Mouse (Mus musculus) liver, embryonic 13.5 days (tissue): ENCODE results near the gene Mettl23. TPM values are rescaled to one million over a fixed set of nuclear protein-coding genes. Genes with fewer than 3 reads are reported as not detected.
"Not testable (repeated sequence)": the region's sequence is repeated elsewhere in the genome, so short reads cannot be mapped to it uniquely, and the experiment has no call there.

Experiments used
- ATAC-seq: fragments of 200-750 bp; cut with Nextera tagmentation; 2 replicates; pipeline ENCODE4 v1.8.0; 2017; ENCODE audit warnings: low read depth, mild to moderate bottlenecking, moderate number of reproducible peaks, moderate library complexity
- DNase-seq: peaks from one replicate; pipeline ENCODE4 v3.0.0; 2022
- H3K27ac ChIP-seq: fragments of 300-500 bp; sonication (generic); 2 replicates; pipeline ENCODE4 v1.5.1; 2015; ENCODE audit warnings: moderate library complexity, mild to moderate bottlenecking, inconsistent platforms
- H3K27me3 ChIP-seq: fragments of 300-500 bp; sonication (generic); 2 replicates; pipeline ENCODE4 v1.6.1; 2015; ENCODE audit warnings: mild to moderate bottlenecking, inconsistent platforms
- H3K36me3 ChIP-seq: fragments of 300-500 bp; sonication (generic); 2 replicates; pipeline ENCODE4 v1.6.1; 2015; ENCODE audit warnings: mild to moderate bottlenecking, inconsistent platforms
- H3K4me1 ChIP-seq: fragments of 300-500 bp; sonication (generic); replicated peaks from 2 replicates; pipeline ENCODE4 v1.6.1; 2015; ENCODE audit warnings: inconsistent platforms
- H3K4me2 ChIP-seq: fragments of 300-500 bp; sonication (generic); 2 replicates; pipeline ENCODE4 v1.6.1; 2015; ENCODE audit warnings: inconsistent platforms, mild to moderate bottlenecking, moderate library complexity
- H3K4me3 ChIP-seq: fragments of 300-500 bp; sonication (generic); replicated peaks from 2 replicates; pipeline ENCODE4 v1.5.1; 2015; ENCODE audit warnings: mild to moderate bottlenecking, inconsistent platforms
- H3K9ac ChIP-seq: fragments of 300-500 bp; sonication (generic); 2 replicates; pipeline ENCODE4 v1.6.1; 2015; ENCODE audit warnings: mild to moderate bottlenecking, inconsistent platforms
- H3K9me3 ChIP-seq: fragments of 300-500 bp; sonication (generic); replicated peaks from 2 replicates; pipeline ENCODE4 v1.6.1; 2016; ENCODE audit warnings: inconsistent platforms
- WGBS: fragments of 180-500 bp; shearing (Covaris S2); methylation state at CpG from one replicate; pipeline ENCODE4 v1.1.7; 2015; ENCODE audit not compliant: insufficient replicate concordance; 5-methylcytosine and 5-hydroxymethylcytosine counted together
- polyA plus RNA-seq: library from polyadenylated mRNA; unstranded; fragments of >200 nt; fragmentation: Nextera tagmentation; extraction: Ambion mirVana; gene quantifications from 2 replicates; pipeline ENCODE4 v1.2.1, GENCODE M21; 2015

Gene Mettl23
- polyA plus RNA-seq, 1 experiment from 2014 or later: 47.0 TPM

DNA sequence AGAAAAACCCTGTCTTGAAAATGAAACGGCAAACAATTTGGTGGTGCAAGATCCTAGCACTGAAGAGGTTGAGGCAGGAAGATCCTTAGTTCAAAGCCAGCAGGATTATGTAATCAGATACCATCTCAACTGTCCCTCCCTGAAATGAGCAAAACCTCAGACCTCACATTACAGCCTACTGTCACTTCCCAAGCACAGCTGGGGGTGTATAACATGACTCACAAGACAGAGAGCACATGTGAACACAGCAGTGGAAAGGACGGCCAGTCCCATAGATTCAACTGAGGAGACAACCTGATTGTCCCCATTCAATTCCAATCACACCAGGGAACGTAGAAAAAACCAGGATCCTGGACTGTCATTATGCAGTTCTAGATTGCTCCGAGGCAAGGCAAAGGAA, 6.8 kb upstream of the Mettl23 start:
- DNase-seq (no peak), ATAC-seq (no peak)
- Histone ChIP-seq H3K36me3 (peaks cover 87% of the 10 kb centered on the region), H3K4me3 (no peak overlapping the region), H3K4me2 (no peak overlapping the region), H3K27ac (no peak overlapping the region), H3K9me3 (no peaks in the 10 kb centered on the region), H3K9ac (no peak overlapping the region), H3K4me1 (peaks cover 27% of the 10 kb centered on the region), H3K27me3 (no peaks in the 10 kb centered on the region)
- 87% methylated on average over 4 of the region's 4 CpGs for whole genome bisulfite sequencing

DNA sequence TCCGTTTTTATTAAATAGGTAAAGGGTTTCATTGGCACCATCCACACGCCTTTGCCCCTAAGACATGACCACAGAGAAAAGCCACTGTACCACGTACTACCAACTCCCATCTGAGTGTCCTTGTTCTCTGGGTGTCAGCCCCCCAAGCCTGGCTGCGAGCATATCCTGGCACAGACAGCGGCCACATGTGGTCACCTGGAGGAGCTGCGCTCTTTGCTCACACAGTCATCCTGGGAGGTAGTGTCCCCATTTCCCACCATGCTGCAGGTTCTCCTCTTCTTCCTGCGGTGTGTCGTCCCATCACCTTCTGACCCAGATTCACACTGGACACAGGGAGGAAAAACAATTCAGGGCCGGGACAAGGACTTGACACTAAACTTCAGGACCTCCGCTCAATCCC, 5.6 kb upstream of the Mettl23 start:
- DNase-seq: no peak
- no peak for ATAC-seq
- Histone ChIP-seq H3K9me3 (no peaks in the 10 kb centered on the region), H3K27me3 (no peaks in the 10 kb centered on the region), H3K9ac (no peak overlapping the region), H3K4me1 (peaks cover 36% of the 10 kb centered on the region), H3K4me3 (no peak overlapping the region), H3K36me3 (peaks cover 92% of the 10 kb centered on the region), H3K27ac (no peak overlapping the region), H3K4me2 (no peak overlapping the region)
- WGBS: 91% methylated on average over 10 of the region's 10 CpGs

GRCm38 (mm10) chr11:116838936-116839335, 4.1 kb upstream of the Mettl23 start:
- no peak overlapping the region for H3K9ac ChIP-seq

GRCm38 (mm10) chr11:116839601-116840000, 3.5 kb upstream of the Mettl23 start:
- Histone ChIP-seq H3K4me3 (no peak overlapping the region), H3K4me1 (peaks cover 45% of the 10 kb centered on the region), H3K9ac (no peak overlapping the region), H3K9me3 (no peaks in the 10 kb centered on the region), H3K36me3 (peaks cover 71% of the 10 kb centered on the region), H3K4me2 (no peak overlapping the region; the same call in 1 of the 2 replicates), H3K27me3 (no peaks in the 10 kb centered on the region), H3K27ac (no peak overlapping the region)
- DNase-seq: no peak
- WGBS: 71% methylated on average over 7 of the region's 7 CpGs
- no peak for ATAC-seq

More at GRCm38 (mm10) chr11:116838936-116839335, 4.1 kb upstream of the Mettl23 start:
- Histone ChIP-seq H3K4me1 (peaks cover 38% of the 10 kb centered on the region), H3K4me3 (no peak overlapping the region), H3K36me3 (peaks cover 78% of the 10 kb centered on the region), H3K27ac (no peak overlapping the region; the same call in 1 of the 2 replicates), H3K27me3 (no peaks in the 10 kb centered on the region), H3K4me2 (no peak overlapping the region), H3K9me3 (no peaks in the 10 kb centered on the region)
- DNase-seq (no peak), ATAC-seq (no peak)
- 87% methylated on average over 14 of the region's 14 CpGs for WGBS

DNA sequence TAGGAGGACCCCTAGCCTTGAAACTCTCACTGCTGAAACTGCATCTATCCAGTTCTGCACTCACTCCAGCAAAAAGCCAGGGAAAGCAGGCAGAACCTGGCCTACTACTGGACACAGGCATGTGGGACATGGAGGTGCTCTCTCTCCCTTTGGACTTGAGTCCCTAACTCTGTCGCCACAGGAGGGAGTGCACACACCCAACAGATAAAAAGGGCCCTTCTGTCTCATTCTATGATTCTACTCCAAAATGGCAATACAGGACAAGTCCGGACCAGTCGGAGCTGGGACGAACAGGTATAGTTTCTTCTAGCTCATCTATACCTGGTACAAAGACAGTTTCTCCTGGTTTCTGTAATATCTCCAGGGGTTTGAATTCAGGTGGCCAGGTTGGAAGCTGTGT, 2.3 kb upstream of the Mettl23 start:
- H3K36me3 ChIP-seq: peaks cover 62% of the 10 kb centered on the region
- H3K27me3 ChIP-seq: no peaks in the 10 kb centered on the region
- no peak for ATAC-seq
- peak overlapping the region; percentile 84 for H3K4me3 ChIP-seq
- H3K9me3 ChIP-seq: no peaks in the 10 kb centered on the region
- 73% methylated on average over 4 of the region's 4 CpGs for WGBS
- no peak for DNase-seq
- H3K4me2 ChIP-seq: peak overlapping the region; percentile 85
- peaks cover 56% of the 10 kb centered on the region for H3K4me1 ChIP-seq
- peak overlapping the region; percentile 18; the same call in 1 of the 2 replicates for H3K27ac ChIP-seq
- peak overlapping the region; percentile 93 for H3K9ac ChIP-seq

- Histone ChIP-seq H3K4me3 (peak overlapping the region; percentile 84), H3K9me3 (no peaks in the 10 kb centered on the region), H3K27ac (peak overlapping the region; percentile 97), H3K27me3 (no peaks in the 10 kb centered on the region), H3K9ac (peak overlapping the region; percentile 93), H3K4me1 (peaks cover 70% of the 10 kb centered on the region), H3K4me2 (peak overlapping the region; percentile 85), H3K36me3 (peaks cover 62% of the 10 kb centered on the region)
- peak; percentile 49 for ATAC-seq
- WGBS: under 1% methylated on average over 73 of the region's 73 CpGs
- DNase-seq: peak; percentile 68
These were observed 382 bp upstream of the Mettl23 start for GRCm38 (mm10) chr11:116842531-116843260.

GRCm38 (mm10) chr11:116846593-116847181, 3.6 kb downstream of the Mettl23 start:
- peak overlapping the region; percentile 30; the same call in 1 of the 2 replicates for H3K9ac ChIP-seq
- H3K4me1 ChIP-seq: peaks cover 70% of the 10 kb centered on the region
- H3K27me3 ChIP-seq: no peaks in the 10 kb centered on the region
- WGBS: 67% methylated on average over 4 of the region's 4 CpGs
- no peaks in the 10 kb centered on the region for H3K9me3 ChIP-seq
- H3K4me3 ChIP-seq: no peak overlapping the region
- ATAC-seq (no peak), DNase-seq (no peak)
- peaks cover 61% of the 10 kb centered on the region for H3K36me3 ChIP-seq
- peak overlapping the region; percentile 63; the same call in 1 of the 2 replicates for H3K27ac ChIP-seq
- 0 out of 2 replicates have a peak overlapping the region, but pooled peaks have one; percentile 10 for H3K4me2 ChIP-seq

DNA sequence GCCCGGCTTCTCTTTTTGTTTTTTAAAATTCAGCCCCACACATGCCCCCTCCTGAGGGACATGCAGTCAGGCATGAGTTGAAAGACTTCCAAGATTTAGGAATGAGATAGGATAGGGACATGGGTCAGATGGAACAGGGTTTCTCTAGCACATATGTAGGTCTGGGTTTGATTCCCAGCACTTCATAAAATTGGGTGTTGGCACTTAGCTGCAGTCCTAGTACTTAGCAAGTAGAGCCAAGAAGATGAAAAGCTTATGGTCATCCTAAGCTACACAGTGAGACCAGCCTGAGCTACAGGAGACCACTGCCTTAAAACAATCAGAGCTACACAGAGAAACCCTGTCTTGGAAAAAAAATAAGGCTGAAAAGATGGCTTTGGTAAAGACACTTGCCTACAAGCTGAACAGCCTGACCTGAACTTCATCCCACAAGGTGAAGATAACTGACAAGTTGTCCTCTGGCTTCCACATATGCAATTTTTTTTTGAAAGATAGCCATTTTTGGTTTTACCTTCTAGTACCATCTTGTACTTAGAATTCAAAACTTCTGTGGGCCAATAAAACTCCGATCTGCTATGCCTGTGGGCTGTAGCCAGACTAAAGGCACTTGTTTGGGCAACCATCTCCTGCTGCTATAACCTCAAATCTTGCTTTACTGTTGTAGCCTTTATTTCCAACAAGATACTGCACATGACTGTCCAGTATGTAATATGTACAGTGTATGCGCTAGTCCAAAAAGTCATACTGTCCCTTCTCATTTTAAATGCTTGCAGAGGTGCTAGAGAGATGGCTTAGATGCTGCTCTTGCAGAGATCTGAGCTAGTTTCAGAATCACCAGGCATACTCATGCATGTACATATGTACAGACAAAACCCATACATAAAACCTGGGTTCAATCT, 4.4 kb downstream of the Mettl23 start:
- DNase-seq (no peak), ATAC-seq (no peak)
- peak overlapping the region; percentile 9 for H3K27ac ChIP-seq
- H3K4me3 ChIP-seq: no peak overlapping the region; the same call in 1 of the 2 replicates
- no peaks in the 10 kb centered on the region for H3K27me3 ChIP-seq
- peaks cover 65% of the 10 kb centered on the region for H3K4me1 ChIP-seq
- H3K9ac ChIP-seq: peak overlapping the region; percentile 43; the same call in 1 of the 2 replicates
- no peaks in the 10 kb centered on the region for H3K9me3 ChIP-seq
- peaks cover 65% of the 10 kb centered on the region for H3K36me3 ChIP-seq
- H3K4me2 ChIP-seq: no peak overlapping the region
- 88% methylated on average over 3 of the region's 3 CpGs for WGBS

- Histone ChIP-seq H3K36me3 (peaks cover 65% of the 10 kb centered on the region), H3K9me3 (no peaks in the 10 kb centered on the region), H3K4me3 (peak overlapping the region; percentile 10; the same call in 1 of the 2 replicates), H3K27ac (peak overlapping the region; percentile 9), H3K4me2 (0 out of 2 replicates have a peak overlapping the region, but pooled peaks have one; percentile 10), H3K9ac (peak overlapping the region; percentile 43), H3K27me3 (no peaks in the 10 kb centered on the region), H3K4me1 (peaks cover 65% of the 10 kb centered on the region)
- WGBS: 67% methylated on average over 5 of the region's 5 CpGs
- ATAC-seq: no peak
- DNase-seq: no peak
These were observed 5.2 kb downstream of the Mettl23 start for GRCm38 (mm10) chr11:116848086-116848876.

DNA sequence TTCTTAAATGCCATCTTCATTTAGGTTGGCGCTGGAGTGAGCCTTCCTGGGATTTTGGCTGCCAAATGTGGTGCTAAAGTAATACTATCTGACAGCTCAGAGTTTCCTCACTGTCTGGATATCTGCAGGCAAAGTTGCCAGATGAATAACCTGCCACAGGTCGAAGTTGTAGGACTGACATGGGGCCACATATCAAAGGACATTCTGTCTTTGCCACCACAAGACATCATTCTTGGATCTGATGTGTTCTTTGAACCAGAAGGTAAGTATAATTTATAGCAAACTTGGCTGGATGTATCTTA, 5.8 kb downstream of the Mettl23 start:
- Histone ChIP-seq H3K4me3 (peak overlapping the region; percentile 10; the same call in 1 of the 2 replicates), H3K4me2 (0 out of 2 replicates have a peak overlapping the region, but pooled peaks have one; percentile 28), H3K9ac (peak overlapping the region; percentile 43), H3K4me1 (peaks cover 64% of the 10 kb centered on the region), H3K27ac (peak overlapping the region; percentile 9; the same call in 1 of the 2 replicates), H3K36me3 (peaks cover 65% of the 10 kb centered on the region)
- not testable (repeated sequence) for H3K27me3 ChIP-seq, DNase-seq, ATAC-seq, H3K9me3 ChIP-seq
- 58% methylated on average over 2 of the region's 2 CpGs for WGBS
